Mouse (Mus musculus) lung, embryonic 15.5 days (tissue): ENCODE data around the gene Cacng5. TPM values are rescaled to one million over a fixed set of nuclear protein-coding genes. Genes with fewer than 3 reads are reported as not detected.

ENCODE experiments used
- ATAC-seq: fragments of 200-750 bp; cut with Nextera tagmentation; 2 replicates; pipeline ENCODE4 v1.8.0; 2017; ENCODE audit warnings: moderate number of reproducible peaks, borderline replicate concordance; ENCODE audit not compliant: low FRiP score, low TSS enrichment; ENCODE audit errors: extremely low read depth
- H3K27ac ChIP-seq: fragments of 300-500 bp; sonication (generic); 2 replicates; pipeline ENCODE4 v1.5.1; 2015; ENCODE audit warnings: moderate library complexity, mild to moderate bottlenecking, inconsistent platforms
- H3K27me3 ChIP-seq: fragments of 300-500 bp; sonication (generic); 2 replicates; pipeline ENCODE4 v1.6.1; 2015; ENCODE audit warnings: inconsistent platforms
- H3K36me3 ChIP-seq: fragments of 300-500 bp; sonication (generic); 2 replicates; pipeline ENCODE4 v1.6.1; 2015; ENCODE audit warnings: inconsistent platforms
- H3K4me1 ChIP-seq: fragments of 300-500 bp; sonication (generic); 2 replicates; pipeline ENCODE4 v1.6.1; 2015; ENCODE audit warnings: inconsistent platforms
- H3K4me2 ChIP-seq: fragments of 300-500 bp; sonication (generic); 2 replicates; pipeline ENCODE4 v1.6.1; 2015; ENCODE audit warnings: inconsistent platforms, mild to moderate bottlenecking, moderate library complexity
- H3K4me3 ChIP-seq: fragments of 300-500 bp; sonication (generic); 2 replicates; pipeline ENCODE4 v1.5.1; 2015; ENCODE audit warnings: mild to moderate bottlenecking, inconsistent platforms
- H3K9ac ChIP-seq: fragments of 300-500 bp; sonication (generic); 2 replicates; pipeline ENCODE4 v1.6.1; 2015; ENCODE audit warnings: inconsistent platforms
- H3K9me3 ChIP-seq: fragments of 300-500 bp; sonication (generic); 2 replicates; pipeline ENCODE4 v1.6.1; 2016; ENCODE audit warnings: inconsistent platforms
- WGBS: fragments of 180-500 bp; shearing (Covaris S2); methylation state at CpG from one replicate; pipeline ENCODE4 v1.1.7; 2015; 5-methylcytosine and 5-hydroxymethylcytosine counted together
- polyA plus RNA-seq: library from polyadenylated mRNA; unstranded; fragments of >200 nt; fragmentation: Nextera tagmentation; extraction: Ambion mirVana; gene quantifications from 2 replicates; pipeline ENCODE4 v1.2.1, GENCODE M21; 2015

The Cacng5 gene
- polyA plus RNA-seq, 1 experiment from 2014 or later: 0.20 TPM

- Histone ChIP-seq H3K36me3 (no peaks in the 10 kb centered on the region), H3K9ac (no peak overlapping the region), H3K27me3 (no peaks in the 10 kb centered on the region), H3K4me2 (no peak overlapping the region), H3K27ac (no peak overlapping the region), H3K9me3 (no peaks in the 10 kb centered on the region), H3K4me3 (no peak overlapping the region), H3K4me1 (no peaks in the 10 kb centered on the region)
- WGBS: 70% methylated on average over 18 of the region's 18 CpGs
- ATAC-seq: no peak
These were observed 38.9 kb downstream of the Cacng5 start for GRCm38 (mm10) chr11:107875861-107876494.

- Histone ChIP-seq H3K36me3 (no peaks in the 10 kb centered on the region), H3K4me2 (no peak overlapping the region), H3K9me3 (no peaks in the 10 kb centered on the region), H3K4me3 (no peak overlapping the region), H3K27ac (no peak overlapping the region), H3K9ac (no peak overlapping the region), H3K4me1 (no peaks in the 10 kb centered on the region), H3K27me3 (no peaks in the 10 kb centered on the region)
- WGBS: 66% methylated on average over 6 of the region's 6 CpGs
- ATAC-seq: no peak
These were observed 42.1 kb downstream of the Cacng5 start for GRCm38 (mm10) chr11:107872743-107873142.

DNA sequence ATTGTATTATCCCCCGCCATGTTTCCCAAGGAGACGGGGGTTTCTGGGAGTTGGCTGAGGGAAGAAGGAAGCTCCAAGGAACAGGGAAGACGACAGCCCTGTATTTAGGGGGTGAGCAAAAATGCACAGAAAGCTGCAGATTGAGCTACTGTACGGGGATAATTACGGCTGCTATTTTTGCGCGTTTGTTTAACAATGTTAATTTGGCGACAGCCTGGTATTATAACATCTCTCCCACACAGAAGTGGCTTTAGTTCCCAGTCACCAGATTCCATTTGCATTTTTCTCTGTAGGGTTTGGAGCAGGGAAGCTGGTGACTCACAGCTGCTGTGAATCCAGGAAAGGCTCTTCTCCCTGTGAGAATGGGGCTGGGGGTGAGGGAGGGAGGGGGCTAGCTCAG lies 47.3 kb downstream of the Cacng5 start:
- no peaks in the 10 kb centered on the region for H3K4me1 ChIP-seq
- 75% methylated on average over 8 of the region's 8 CpGs for WGBS
- no peak overlapping the region for H3K9ac ChIP-seq
- no peaks in the 10 kb centered on the region for H3K36me3 ChIP-seq
- no peaks in the 10 kb centered on the region for H3K27me3 ChIP-seq
- no peak overlapping the region for H3K27ac ChIP-seq
- H3K9me3 ChIP-seq: no peaks in the 10 kb centered on the region
- no peak overlapping the region for H3K4me3 ChIP-seq
- no peak overlapping the region for H3K4me2 ChIP-seq
- ATAC-seq: no peak

GRCm38 (mm10) chr11:107865128-107865527 lies 49.7 kb downstream of the Cacng5 start:
- Histone ChIP-seq H3K36me3 (no peaks in the 10 kb centered on the region), H3K4me3 (no peak overlapping the region), H3K27ac (no peak overlapping the region), H3K9me3 (no peaks in the 10 kb centered on the region), H3K9ac (no peak overlapping the region), H3K27me3 (no peaks in the 10 kb centered on the region), H3K4me2 (no peak overlapping the region), H3K4me1 (no peaks in the 10 kb centered on the region)
- 12% methylated on average over 7 of the region's 7 CpGs for WGBS
- no peak for ATAC-seq

- Histone ChIP-seq H3K27ac (no peak overlapping the region), H3K27me3 (no peaks in the 10 kb centered on the region), H3K9me3 (no peaks in the 10 kb centered on the region), H3K4me3 (no peak overlapping the region), H3K36me3 (no peaks in the 10 kb centered on the region), H3K4me2 (no peak overlapping the region), H3K4me1 (no peaks in the 10 kb centered on the region), H3K9ac (no peak overlapping the region)
- ATAC-seq: no peak
- WGBS: 4% methylated on average over 4 of the region's 4 CpGs
These were observed 50.8 kb downstream of the Cacng5 start for GRCm38 (mm10) chr11:107864024-107864423.

DNA sequence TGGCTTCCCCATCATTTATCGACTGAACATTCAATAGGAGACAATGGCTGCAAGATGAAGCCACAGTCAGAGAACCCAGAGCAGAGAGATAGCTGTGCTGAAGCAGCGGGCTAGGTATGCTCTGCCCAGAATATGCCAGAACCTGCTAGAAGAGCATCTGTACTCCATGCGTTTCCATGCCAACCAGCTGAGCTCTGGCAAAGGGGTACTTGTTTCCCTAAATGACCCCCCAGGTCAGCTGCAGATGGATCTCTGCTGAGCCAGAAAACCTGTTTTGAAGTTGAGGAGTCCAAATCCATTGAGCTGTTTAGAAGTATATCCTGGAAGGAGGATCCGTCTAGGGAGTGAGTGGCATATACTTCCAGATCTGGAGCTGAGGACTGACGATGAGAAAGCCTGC lies 53.1 kb downstream of the Cacng5 start:
- no peaks in the 10 kb centered on the region for H3K27me3 ChIP-seq
- H3K9me3 ChIP-seq: no peaks in the 10 kb centered on the region
- H3K9ac ChIP-seq: no peak overlapping the region
- no peaks in the 10 kb centered on the region for H3K36me3 ChIP-seq
- H3K27ac ChIP-seq: no peak overlapping the region
- no peak overlapping the region for H3K4me3 ChIP-seq
- ATAC-seq: no peak
- no peak overlapping the region for H3K4me2 ChIP-seq
- no peaks in the 10 kb centered on the region for H3K4me1 ChIP-seq
- 71% methylated on average over 5 of the region's 5 CpGs for WGBS

DNA sequence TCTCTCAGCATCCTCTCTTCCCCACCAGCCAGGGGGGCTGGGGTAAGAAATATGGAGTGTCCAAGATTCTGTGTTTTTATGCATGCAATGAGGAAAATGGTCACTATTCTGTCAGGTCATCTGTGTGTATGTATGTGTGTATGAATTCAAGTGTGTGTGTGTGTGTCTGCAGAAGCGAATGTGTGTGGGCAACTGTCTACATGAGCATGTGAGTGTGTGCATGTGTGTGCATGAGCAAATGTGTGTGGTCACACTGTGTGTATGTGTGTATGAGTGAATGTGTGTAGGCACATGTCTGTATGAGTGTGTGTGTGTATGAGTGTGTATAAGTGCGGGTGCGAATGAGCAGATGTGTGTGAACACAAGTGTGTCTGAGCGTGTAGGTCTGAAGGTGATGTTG lies 55.0 kb downstream of the Cacng5 start:
- Histone ChIP-seq H3K27ac (no peak overlapping the region), H3K4me3 (no peak overlapping the region), H3K9me3 (no peaks in the 10 kb centered on the region), H3K4me2 (no peak overlapping the region), H3K4me1 (no peaks in the 10 kb centered on the region), H3K9ac (no peak overlapping the region), H3K27me3 (no peaks in the 10 kb centered on the region), H3K36me3 (no peaks in the 10 kb centered on the region)
- ATAC-seq: 0 out of 2 replicates have a peak, but pooled peaks have one; percentile 35
- WGBS: 90% methylated on average over 4 of the region's 4 CpGs

DNA sequence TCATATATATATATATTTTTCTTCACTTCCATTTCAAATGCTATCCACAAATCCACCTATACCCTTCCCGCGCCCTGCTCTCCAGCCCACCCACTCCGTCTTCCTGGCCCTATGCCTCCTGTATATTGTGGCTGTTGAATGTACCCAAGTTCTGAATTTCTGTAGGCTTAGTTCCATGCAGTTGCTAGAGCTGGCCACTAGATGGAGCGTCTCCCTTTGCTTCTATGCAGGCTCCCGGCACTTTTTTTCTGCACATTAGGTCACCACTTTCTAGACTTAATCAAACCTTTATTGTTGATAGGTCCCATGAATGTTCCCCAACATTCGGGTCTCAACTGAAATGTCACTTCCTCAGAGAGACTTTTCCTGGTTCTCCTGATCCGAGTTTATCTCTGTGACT lies 55.6 kb downstream of the Cacng5 start:
- H3K4me2 ChIP-seq: no peak overlapping the region
- ATAC-seq: no peak
- H3K27ac ChIP-seq: no peak overlapping the region
- no peak overlapping the region for H3K4me3 ChIP-seq
- H3K4me1 ChIP-seq: no peaks in the 10 kb centered on the region
- no peak overlapping the region for H3K9ac ChIP-seq
- H3K9me3 ChIP-seq: no peaks in the 10 kb centered on the region
- no peaks in the 10 kb centered on the region for H3K27me3 ChIP-seq
- WGBS: 14% methylated on average over 7 of the region's 7 CpGs
- H3K36me3 ChIP-seq: no peaks in the 10 kb centered on the region

DNA sequence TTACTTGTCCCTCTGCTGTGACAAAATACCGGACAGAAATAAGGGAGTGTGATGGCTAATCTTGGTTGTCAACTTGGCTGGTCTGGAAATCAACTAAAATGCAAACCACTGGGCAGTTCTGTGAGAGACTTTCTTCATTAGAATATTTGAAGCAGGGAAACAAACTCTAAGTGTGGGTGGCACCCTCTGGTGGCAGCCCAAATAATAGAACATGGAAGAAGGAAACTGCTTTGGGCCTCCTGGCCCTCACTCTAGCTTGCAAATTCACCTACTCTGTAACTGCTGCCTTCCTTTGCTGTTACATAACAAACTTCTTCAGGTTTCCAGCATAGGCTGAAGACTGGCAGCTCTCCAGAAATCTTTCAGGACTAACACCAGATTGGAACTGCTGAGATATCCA lies 61.8 kb downstream of the Cacng5 start:
- H3K36me3 ChIP-seq: no peaks in the 10 kb centered on the region
- no peak for ATAC-seq
- WGBS: 31% methylated on average over 1 of the region's 1 CpGs
- no peaks in the 10 kb centered on the region for H3K9me3 ChIP-seq
- no peaks in the 10 kb centered on the region for H3K27me3 ChIP-seq
- H3K27ac ChIP-seq: no peak overlapping the region
- no peak overlapping the region for H3K9ac ChIP-seq
- no peak overlapping the region for H3K4me3 ChIP-seq
- no peaks in the 10 kb centered on the region for H3K4me1 ChIP-seq
- no peak overlapping the region for H3K4me2 ChIP-seq

DNA sequence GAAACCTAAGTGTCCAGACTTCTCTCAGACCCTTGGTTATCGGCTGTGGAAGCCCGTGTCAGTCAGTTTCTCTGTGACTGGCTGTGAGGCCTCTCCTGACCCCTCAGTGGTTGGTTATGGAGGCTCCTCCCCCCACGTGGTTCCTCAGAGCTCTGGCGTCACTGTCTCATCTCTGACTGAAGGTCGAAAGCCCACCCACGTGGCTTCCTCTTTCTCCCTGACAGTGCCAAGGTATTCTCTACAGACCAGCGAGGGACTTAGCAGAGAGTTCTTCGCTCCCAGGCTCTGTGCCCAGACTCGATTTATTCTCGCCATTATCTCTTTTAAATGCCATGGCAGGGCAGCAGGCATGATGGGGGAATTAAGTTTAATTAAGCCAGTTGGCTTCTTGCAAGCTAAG lies 65.2 kb downstream of the Cacng5 start:
- Histone ChIP-seq H3K9ac (no peak overlapping the region), H3K27ac (no peak overlapping the region), H3K36me3 (no peaks in the 10 kb centered on the region), H3K9me3 (no peaks in the 10 kb centered on the region), H3K4me2 (no peak overlapping the region), H3K4me3 (no peak overlapping the region), H3K27me3 (no peaks in the 10 kb centered on the region), H3K4me1 (no peaks in the 10 kb centered on the region)
- ATAC-seq: no peak; the same call in 1 of the 2 replicates
- 35% methylated on average over 10 of the region's 10 CpGs for WGBS

DNA sequence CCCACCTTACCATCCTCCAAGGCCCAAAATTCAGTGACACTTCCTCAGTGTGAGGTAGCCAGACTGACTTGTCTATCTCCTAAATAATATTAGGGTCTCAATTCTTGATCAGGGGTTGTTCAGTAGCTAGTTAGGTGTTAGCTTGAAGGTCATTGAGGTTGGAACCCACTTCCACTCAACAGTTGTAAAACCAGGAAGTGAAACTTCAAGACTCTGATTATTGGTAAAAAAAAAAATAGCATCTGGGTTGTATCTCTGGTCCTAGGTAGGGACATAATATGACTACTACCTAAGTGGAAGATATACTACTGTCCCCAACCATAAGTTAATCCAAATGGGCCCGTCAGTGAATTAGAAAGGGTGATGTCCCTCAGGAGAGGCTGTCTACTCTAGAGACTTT lies 70.7 kb downstream of the Cacng5 start:
- H3K4me2 ChIP-seq: no peak overlapping the region
- no peaks in the 10 kb centered on the region for H3K36me3 ChIP-seq
- H3K4me1 ChIP-seq: no peaks in the 10 kb centered on the region
- WGBS: 82% methylated on average over 1 of the region's 1 CpGs
- no peak for ATAC-seq
- H3K9ac ChIP-seq: no peak overlapping the region
- H3K4me3 ChIP-seq: no peak overlapping the region
- no peak overlapping the region for H3K27ac ChIP-seq
- H3K27me3 ChIP-seq: no peaks in the 10 kb centered on the region
- no peaks in the 10 kb centered on the region for H3K9me3 ChIP-seq

GRCm38 (mm10) chr11:107833351-107834040 lies 81.4 kb downstream of the Cacng5 start:
- no peak overlapping the region for H3K4me3 ChIP-seq
- no peaks in the 10 kb centered on the region for H3K9me3 ChIP-seq
- 53% methylated on average over 7 of the region's 7 CpGs for WGBS
- no peaks in the 10 kb centered on the region for H3K36me3 ChIP-seq
- H3K27me3 ChIP-seq: no peaks in the 10 kb centered on the region
- no peak overlapping the region for H3K4me2 ChIP-seq
- ATAC-seq: no peak
- no peak overlapping the region for H3K9ac ChIP-seq
- no peak overlapping the region for H3K27ac ChIP-seq
- no peaks in the 10 kb centered on the region for H3K4me1 ChIP-seq
